Mouse (Mus musculus) activated CD4-positive, CD25-positive, alpha-beta regulatory T cell, adult 4 months (primary cell): ENCODE data around the gene Itpr2. TPM values are rescaled to one million over a fixed set of nuclear protein-coding genes. Genes with fewer than 3 reads are reported as not detected.

Source experiments
- ATAC-seq: one replicate; pipeline ENCODE4 v1.8.0; 2017
- polyA plus RNA-seq, 2 experiments: library from polyadenylated mRNA; unstranded; fragments of 100-300 nt; shearing (Covaris generic); gene quantifications; one replicate each; pipeline ENCODE4 v1.2.1; 2017

The Itpr2 gene
- polyA plus RNA-seq, 2 experiments from 2014 or later, result 69.2 to 77.7 TPM

GRCm38 (mm10) chr6:146256401-146256800, 245.6 kb downstream of the Itpr2 start:
- no peak for ATAC-seq

- ATAC-seq, result no peak
Observed at GRCm38 (mm10) chr6:146255656-146256055, 246.4 kb downstream of the Itpr2 start.

GRCm38 (mm10) chr6:146254931-146255330, 247.1 kb downstream of the Itpr2 start:
- ATAC-seq, result no peak

- ATAC-seq, result no peak
Observed at GRCm38 (mm10) chr6:146254216-146254820, 247.7 kb downstream of the Itpr2 start.

- ATAC-seq, result no peak
Observed at GRCm38 (mm10) chr6:146249096-146249495, 252.9 kb downstream of the Itpr2 start.

- no peak for ATAC-seq
Observed at GRCm38 (mm10) chr6:146248341-146248740, 253.7 kb downstream of the Itpr2 start.

GRCm38 (mm10) chr6:146247906-146248305, 254.1 kb downstream of the Itpr2 start:
- no peak for ATAC-seq

GRCm38 (mm10) chr6:146246368-146246767, 255.7 kb downstream of the Itpr2 start:
- ATAC-seq, result no peak

GRCm38 (mm10) chr6:146245888-146246287, 256.1 kb downstream of the Itpr2 start:
- no peak for ATAC-seq

- no peak for ATAC-seq
Observed at GRCm38 (mm10) chr6:146243068-146243467, 259.0 kb downstream of the Itpr2 start.

GRCm38 (mm10) chr6:146241336-146241735, 260.7 kb downstream of the Itpr2 start:
- no peak for ATAC-seq

GRCm38 (mm10) chr6:146235165-146235564, 266.9 kb downstream of the Itpr2 start:
- ATAC-seq, result no peak

- ATAC-seq, result no peak
Observed at GRCm38 (mm10) chr6:146234417-146234816, 267.6 kb downstream of the Itpr2 start.

GRCm38 (mm10) chr6:146230903-146231302, 271.1 kb downstream of the Itpr2 start:
- no peak for ATAC-seq

- no peak for ATAC-seq
Observed at GRCm38 (mm10) chr6:146230373-146230788, 271.6 kb downstream of the Itpr2 start.

- ATAC-seq, result no peak
Observed at GRCm38 (mm10) chr6:146229967-146230366, 272.1 kb downstream of the Itpr2 start.

- ATAC-seq, result no peak
Observed at GRCm38 (mm10) chr6:146229519-146229918, 272.5 kb downstream of the Itpr2 start.

- no peak for ATAC-seq
Observed at GRCm38 (mm10) chr6:146228048-146228447, 274.0 kb downstream of the Itpr2 start.

GRCm38 (mm10) chr6:146222403-146223063, 279.5 kb downstream of the Itpr2 start:
- ATAC-seq, result no peak

- ATAC-seq, result peak; percentile 92
Observed at GRCm38 (mm10) chr6:146221371-146222336, 280.4 kb downstream of the Itpr2 start.

GRCm38 (mm10) chr6:146220071-146220470, 282.0 kb downstream of the Itpr2 start:
- no peak for ATAC-seq

GRCm38 (mm10) chr6:146219534-146219933, 282.5 kb downstream of the Itpr2 start:
- no peak for ATAC-seq

- no peak for ATAC-seq
Observed at GRCm38 (mm10) chr6:146215302-146215701, 286.7 kb downstream of the Itpr2 start.
